Mouse (Mus musculus): Measurements from ENCODE around the gene Nelfa. TPM values are rescaled to one million over a fixed set of nuclear protein-coding genes. Genes with fewer than 3 reads are reported as not detected.

The Nelfa gene
- polyA plus RNA-seq, 1 experiment = 30.8 TPM

DNA sequence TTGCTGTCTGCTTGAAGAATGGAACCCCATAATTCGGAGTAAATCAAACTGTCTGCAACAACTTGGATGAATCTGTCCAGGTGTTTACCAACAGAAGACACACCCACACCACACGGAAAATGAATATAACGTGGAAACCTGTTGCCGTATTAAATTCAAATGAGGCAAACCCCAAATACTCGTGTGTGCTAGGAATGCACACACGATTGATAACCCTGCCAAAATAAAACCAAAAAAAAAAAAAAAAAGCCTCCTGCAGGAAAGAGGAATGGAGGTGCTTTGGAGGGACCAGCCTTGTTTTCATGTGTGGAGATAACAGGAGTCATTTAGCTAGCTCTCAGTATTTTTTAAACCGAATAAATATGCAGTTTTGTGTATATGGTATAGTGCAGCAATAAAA lies 1.3 kb downstream of the Nelfa start:
- no peak overlapping the region for H3K4me3 ChIP-seq (ENCODE audit: low read depth, low read length)
- TF ChIP-seq CTCF (IDR thresholded peaks at IDR 0.05; ENCODE audit: extremely low read depth, insufficient read length, insufficient replicate concordance, low read depth, low read length) = no peak
- TF ChIP-seq POLR2A (IDR thresholded peaks at IDR 0.05; ENCODE audit: low read depth, low read length) = no peak
- WGBS = 27% methylated on average over 7 of the region's 7 CpGs

DNA sequence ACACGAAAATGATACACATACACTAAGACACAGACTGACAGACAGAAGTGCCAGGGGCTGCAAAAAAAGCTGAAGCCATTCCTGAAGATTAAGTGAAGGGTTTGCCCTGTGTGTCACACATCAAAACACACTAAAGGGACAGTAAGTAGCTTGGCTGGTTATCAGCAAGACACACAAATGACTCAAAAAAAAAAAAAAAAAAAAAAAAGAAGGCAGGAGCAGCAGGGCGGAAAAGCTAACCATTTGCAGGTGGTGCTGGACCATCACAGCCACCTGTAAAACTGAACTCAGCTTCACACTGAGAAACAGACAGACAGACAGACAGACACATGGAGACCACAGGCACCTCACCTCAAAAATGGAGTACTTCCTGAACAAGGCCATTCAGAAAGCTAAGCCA lies 2.1 kb downstream of the Nelfa start:
- no peak overlapping the region for H3K27ac ChIP-seq (ENCODE audit: insufficient read depth, low read depth, low read length)
- no peaks in the 10 kb centered on the region for H3K27me3 ChIP-seq (ENCODE audit: control insufficient read depth, insufficient read depth, low read length)
- 58% methylated on average over 2 of the region's 2 CpGs for WGBS
- H3K4me3 ChIP-seq (ENCODE audit: low read depth, low read length) = no peak overlapping the region
- peaks cover 5% of the 10 kb centered on the region; the same call in 1 of the 2 replicates for H3K4me1 ChIP-seq (ENCODE audit: control insufficient read depth, insufficient read depth, insufficient read length, low read length)
- no peak for TF ChIP-seq POLR2A (IDR thresholded peaks at IDR 0.05; ENCODE audit: low read depth, low read length)
- TF ChIP-seq CTCF (IDR thresholded peaks at IDR 0.05; ENCODE audit: extremely low read depth, insufficient read length, insufficient replicate concordance, low read depth, low read length) = no peak
- H3K36me3 ChIP-seq (ENCODE audit: control insufficient read depth, insufficient read depth, low read length) = peaks cover 6% of the 10 kb centered on the region; the same call in 1 of the 2 replicates

More for the DNA sequence above, 1.3 kb downstream of the Nelfa start:
- Histone ChIP-seq H3K4me1 (ENCODE audit: control insufficient read depth, insufficient read depth, insufficient read length, low read length) (peaks cover 5% of the 10 kb centered on the region; the same call in 1 of the 2 replicates), H3K27ac (ENCODE audit: insufficient read depth, low read depth, low read length) (no peak overlapping the region), H3K36me3 (ENCODE audit: control insufficient read depth, insufficient read depth, low read length) (peaks cover 3% of the 10 kb centered on the region; the same call in 1 of the 2 replicates), H3K27me3 (ENCODE audit: control insufficient read depth, insufficient read depth, low read length) (no peaks in the 10 kb centered on the region)

DNA sequence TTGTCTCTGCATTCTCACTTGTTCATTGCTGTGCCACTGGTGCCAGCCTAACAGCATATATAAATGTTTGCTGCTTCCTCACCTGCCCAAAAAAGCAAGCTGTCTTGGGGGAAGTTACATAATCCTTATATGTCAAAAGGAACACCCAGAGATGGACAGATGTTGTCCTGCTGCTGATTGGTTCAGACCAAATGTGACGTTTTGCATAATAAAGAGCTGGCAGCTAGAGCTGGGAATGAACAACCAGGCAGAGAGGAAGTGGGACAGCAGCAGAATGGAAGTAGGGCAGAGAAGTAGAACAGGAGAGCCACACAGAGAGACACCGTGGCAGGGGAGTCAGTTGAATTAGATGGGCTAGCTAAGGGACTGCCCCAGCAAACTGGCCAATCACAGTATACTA lies 3.8 kb downstream of the Nelfa start:
- no peak overlapping the region for H3K27ac ChIP-seq (ENCODE audit: insufficient read depth, low read depth, low read length)
- whole genome bisulfite sequencing = 82% methylated on average over 2 of the region's 2 CpGs
- H3K36me3 ChIP-seq (ENCODE audit: control insufficient read depth, insufficient read depth, low read length) = peaks cover 6% of the 10 kb centered on the region; the same call in 1 of the 2 replicates
- TF ChIP-seq POLR2A (IDR thresholded peaks at IDR 0.05; ENCODE audit: low read depth, low read length) (no peak), CTCF (IDR thresholded peaks at IDR 0.05; ENCODE audit: extremely low read depth, insufficient read length, insufficient replicate concordance, low read depth, low read length) (no peak)
- H3K27me3 ChIP-seq (ENCODE audit: control insufficient read depth, insufficient read depth, low read length) = no peaks in the 10 kb centered on the region
- H3K4me1 ChIP-seq (ENCODE audit: control insufficient read depth, insufficient read depth, insufficient read length, low read length) = peaks cover 5% of the 10 kb centered on the region; the same call in 1 of the 2 replicates
- no peak overlapping the region for H3K4me3 ChIP-seq (ENCODE audit: low read depth, low read length)

DNA sequence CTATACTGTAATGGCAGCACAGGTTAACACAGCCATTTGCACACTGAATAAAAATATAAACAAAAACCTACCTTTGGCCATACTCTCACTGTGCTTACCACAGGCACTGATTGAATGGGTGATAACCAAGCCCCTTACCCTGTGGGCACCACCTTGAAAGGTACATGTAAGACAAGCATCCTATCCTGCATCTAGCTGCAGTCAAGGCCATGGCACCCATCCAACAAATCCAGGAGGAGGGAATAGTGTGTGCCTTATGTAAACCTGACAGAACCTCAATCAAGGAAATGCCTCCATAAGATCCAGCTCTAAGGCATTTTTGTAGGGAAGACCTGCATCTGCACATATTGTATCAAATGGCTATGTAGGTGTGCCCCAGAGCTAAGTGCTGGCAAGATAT lies 10.0 kb downstream of the Nelfa start:
- H3K27ac ChIP-seq (ENCODE audit: insufficient read depth, low read depth, low read length) = no peak overlapping the region
- H3K4me3 ChIP-seq (ENCODE audit: low read depth, low read length) = no peak overlapping the region
- TF ChIP-seq CTCF (IDR thresholded peaks at IDR 0.05; ENCODE audit: extremely low read depth, insufficient read length, insufficient replicate concordance, low read depth, low read length) = no peak
- no peak for TF ChIP-seq POLR2A (IDR thresholded peaks at IDR 0.05; ENCODE audit: low read depth, low read length)
- H3K27me3 ChIP-seq (ENCODE audit: control insufficient read depth, insufficient read depth, low read length) = no peaks in the 10 kb centered on the region
- no peaks in the 10 kb centered on the region for H3K4me1 ChIP-seq (ENCODE audit: control insufficient read depth, insufficient read depth, insufficient read length, low read length)
- peaks cover 17% of the 10 kb centered on the region for H3K36me3 ChIP-seq (ENCODE audit: control insufficient read depth, insufficient read depth, low read length)

DNA sequence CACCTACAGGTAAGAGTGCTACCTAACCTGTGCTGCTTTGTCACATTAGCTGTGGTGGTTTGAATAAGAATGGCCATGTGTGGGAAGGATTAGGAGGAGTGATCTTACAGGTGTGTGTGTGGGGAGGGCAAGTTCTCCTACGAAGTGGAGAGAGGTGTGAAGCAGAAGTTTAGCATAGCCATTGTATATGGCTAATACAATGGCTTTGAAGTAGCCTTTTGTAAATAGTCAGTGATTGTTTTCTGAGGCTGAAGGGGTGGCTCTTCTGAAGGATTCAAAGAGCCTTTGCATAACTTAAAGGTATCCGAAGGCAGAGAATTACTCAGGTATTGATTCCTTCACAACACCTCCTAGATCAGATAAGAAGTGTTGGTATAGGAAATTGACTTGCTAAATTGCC lies 13.6 kb downstream of the Nelfa start:
- 62% methylated on average over 2 of the region's 2 CpGs for WGBS

DNA sequence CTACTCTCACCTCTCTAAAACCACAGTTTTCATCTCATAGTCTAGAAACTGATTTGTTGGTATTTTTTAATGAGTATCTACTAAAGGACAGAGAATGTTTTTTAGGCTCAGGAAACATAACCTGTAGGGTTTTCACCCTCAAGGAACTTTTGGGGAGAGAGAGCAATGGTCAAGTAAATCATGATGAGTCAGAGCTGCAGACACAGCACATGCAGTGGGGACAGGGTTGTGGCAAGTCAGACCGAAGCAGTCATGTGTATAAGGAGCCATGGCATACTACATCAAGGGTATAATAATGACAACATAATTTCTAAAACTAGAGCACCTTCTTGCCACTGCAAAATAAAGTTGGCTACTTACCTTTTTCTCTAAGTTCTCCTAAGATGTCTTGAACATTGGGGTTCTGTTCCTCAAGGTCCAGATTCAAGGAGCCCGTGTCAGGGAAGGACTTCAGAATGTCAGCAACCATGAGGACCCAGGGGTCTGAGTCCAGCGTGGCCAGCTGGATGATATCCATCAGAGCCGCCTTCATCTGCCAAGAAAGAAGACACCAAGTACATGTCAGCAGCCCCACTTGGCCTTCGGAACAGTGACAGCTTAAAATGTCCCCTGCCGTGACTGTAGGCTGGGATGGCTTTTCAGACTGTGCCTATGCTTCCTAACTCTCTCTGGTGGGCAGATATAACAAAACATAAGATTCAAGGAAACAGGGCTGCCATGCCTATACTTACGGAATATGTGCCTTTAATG lies 14.6 kb downstream of the Nelfa start:
- WGBS = 91% methylated on average over 7 of the region's 7 CpGs
- no peak overlapping the region for H3K27ac ChIP-seq (ENCODE audit: insufficient read depth, low read depth, low read length)

More for the DNA sequence above, 13.6 kb downstream of the Nelfa start:
- TF ChIP-seq POLR2A (IDR thresholded peaks at IDR 0.05; ENCODE audit: low read depth, low read length) (no peak), CTCF (IDR thresholded peaks at IDR 0.05; ENCODE audit: extremely low read depth, insufficient read length, insufficient replicate concordance, low read depth, low read length) (no peak)
- Histone ChIP-seq H3K4me3 (ENCODE audit: low read depth, low read length) (no peak overlapping the region), H3K4me1 (ENCODE audit: control insufficient read depth, insufficient read depth, insufficient read length, low read length) (no peaks in the 10 kb centered on the region), H3K27ac (ENCODE audit: insufficient read depth, low read depth, low read length) (no peak overlapping the region), H3K27me3 (ENCODE audit: control insufficient read depth, insufficient read depth, low read length) (no peaks in the 10 kb centered on the region), H3K36me3 (ENCODE audit: control insufficient read depth, insufficient read depth, low read length) (peaks cover 35% of the 10 kb centered on the region)

DNA sequence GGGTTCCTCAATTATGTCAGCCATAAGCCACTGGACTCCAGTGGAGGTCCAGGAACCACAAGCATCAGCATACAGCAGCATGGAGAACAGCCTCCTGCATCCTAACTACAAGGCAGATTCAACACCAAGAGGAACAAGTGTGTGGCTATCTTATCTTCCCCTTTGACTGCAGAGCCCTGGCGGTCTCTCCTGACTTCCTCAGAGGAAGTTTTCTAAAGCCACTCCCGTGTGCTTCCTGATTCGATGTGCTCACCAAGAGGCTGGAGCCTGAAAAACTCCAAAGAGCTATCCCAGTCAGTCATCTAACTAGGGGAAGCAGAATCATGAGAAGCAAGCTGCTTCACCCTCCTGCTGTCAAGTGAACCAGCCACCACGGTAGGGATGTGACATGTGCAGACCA lies 15.3 kb downstream of the Nelfa start:
- TF ChIP-seq POLR2A (IDR thresholded peaks at IDR 0.05; ENCODE audit: low read depth, low read length) = no peak
- TF ChIP-seq CTCF (IDR thresholded peaks at IDR 0.05; ENCODE audit: extremely low read depth, insufficient read length, insufficient replicate concordance, low read depth, low read length) = no peak
- Histone ChIP-seq H3K36me3 (ENCODE audit: control insufficient read depth, insufficient read depth, low read length) (peaks cover 33% of the 10 kb centered on the region), H3K4me1 (ENCODE audit: control insufficient read depth, insufficient read depth, insufficient read length, low read length) (no peaks in the 10 kb centered on the region), H3K27me3 (ENCODE audit: control insufficient read depth, insufficient read depth, low read length) (no peaks in the 10 kb centered on the region), H3K27ac (ENCODE audit: insufficient read depth, low read depth, low read length) (no peak overlapping the region), H3K4me3 (ENCODE audit: low read depth, low read length) (no peak overlapping the region)
- WGBS = 53% methylated on average over 4 of the region's 4 CpGs

More for the DNA sequence above, 14.6 kb downstream of the Nelfa start:
- Histone ChIP-seq H3K4me1 (ENCODE audit: control insufficient read depth, insufficient read depth, insufficient read length, low read length) (no peaks in the 10 kb centered on the region), H3K36me3 (ENCODE audit: control insufficient read depth, insufficient read depth, low read length) (peaks cover 34% of the 10 kb centered on the region), H3K27me3 (ENCODE audit: control insufficient read depth, insufficient read depth, low read length) (no peaks in the 10 kb centered on the region), H3K4me3 (ENCODE audit: low read depth, low read length) (no peak overlapping the region)
- TF ChIP-seq POLR2A (IDR thresholded peaks at IDR 0.05; ENCODE audit: low read depth, low read length) = no peak
- no peak for TF ChIP-seq CTCF (IDR thresholded peaks at IDR 0.05; ENCODE audit: extremely low read depth, insufficient read length, insufficient replicate concordance, low read depth, low read length)
